Mouse (Mus musculus) hindbrain, embryonic 14.5 days (tissue): Measurements from ENCODE around the gene Adora2b. TPM values are rescaled to one million over a fixed set of nuclear protein-coding genes. Genes with fewer than 3 reads are reported as not detected.

Experiments used
- ATAC-seq: fragments of 200-750 bp; cut with Nextera tagmentation; 2 replicates; pipeline ENCODE4 v1.8.0; 2017; ENCODE audit warnings: moderate number of reproducible peaks, mild to moderate bottlenecking, moderate TSS enrichment, moderate library complexity; ENCODE audit not compliant: low FRiP score
- DNase-seq: peaks from one replicate; pipeline ENCODE4 v3.0.0-alpha.2; 2015; ENCODE audit warnings: low spot score
- H3K27ac ChIP-seq: fragments of 300-500 bp; sonication (generic); 2 replicates; pipeline ENCODE4 v1.5.1; 2014; ENCODE audit warnings: mild to moderate bottlenecking, moderate library complexity
- H3K27me3 ChIP-seq: fragments of 300-500 bp; sonication (generic); 2 replicates; pipeline ENCODE4 v1.6.1; 2014; ENCODE audit warnings: mild to moderate bottlenecking, low read length, mixed read lengths; ENCODE audit not compliant: control insufficient read depth, insufficient read depth
- H3K36me3 ChIP-seq: fragments of 300-500 bp; sonication (generic); replicated peaks from 2 replicates; pipeline ENCODE4 v1.6.1; 2014; ENCODE audit not compliant: control insufficient read depth, insufficient read depth
- H3K4me1 ChIP-seq: fragments of 300-500 bp; sonication (generic); replicated peaks from 2 replicates; pipeline ENCODE4 v1.6.1; 2014; ENCODE audit warnings: antibody characterized with exemption, low read length, mixed read lengths; ENCODE audit not compliant: control insufficient read depth, insufficient read depth
- H3K4me2 ChIP-seq: fragments of 300-500 bp; sonication (generic); replicated peaks from 2 replicates; pipeline ENCODE4 v1.6.1; 2014; ENCODE audit warnings: mild to moderate bottlenecking, moderate library complexity
- H3K4me3 ChIP-seq: fragments of 300-500 bp; sonication (generic); replicated peaks from 2 replicates; pipeline ENCODE4 v1.5.1; 2014; ENCODE audit warnings: mild to moderate bottlenecking, low read length
- H3K9ac ChIP-seq: fragments of 300-500 bp; sonication (generic); 2 replicates; pipeline ENCODE4 v1.6.1; 2014
- H3K9me3 ChIP-seq: fragments of 300-500 bp; sonication (generic); 2 replicates; pipeline ENCODE4 v1.6.1; 2016; ENCODE audit warnings: low read length; ENCODE audit not compliant: control insufficient read depth
- WGBS: fragments of 180-500 bp; shearing (Covaris S2); extraction: QIAGEN DNeasy Blood & Tissue Kit; methylation state at CpG from one replicate; pipeline ENCODE4 v1.1.7; 2014; 5-methylcytosine and 5-hydroxymethylcytosine counted together
- polyA plus RNA-seq: library from polyadenylated mRNA; unstranded; fragments of >200 nt; fragmentation: Nextera tagmentation; extraction: Ambion mirVana; gene quantifications from 2 replicates; pipeline ENCODE4 v1.2.1, GENCODE M21; 2014

Gene Adora2b
- 5.7 and 5.8 TPM in 2 replicates for polyA plus RNA-seq

- Histone ChIP-seq H3K4me2 (peak within 1 kb of the TSS; percentile 99), H3K9ac (peak within 1 kb of the TSS; percentile 64), H3K4me3 (peak within 1 kb of the TSS; percentile 66), H3K36me3 (no peaks in the 10 kb centered on the region), H3K27ac (no peak within 1 kb of the TSS), H3K4me1 (peaks cover 8% of the 10 kb centered on the region), H3K9me3 (0 out of 2 replicates have a peak, but pooled peaks cover 3% of the 10 kb centered on the region), H3K27me3 (peaks cover 25% of the 10 kb centered on the region)
- ATAC-seq = peak; percentile 87
- DNase-seq = peak; percentile 70
- whole genome bisulfite sequencing = under 1% methylated on average over 64 of the region's 69 CpGs
Measured at GRCm38 (mm10) chr11:62248401-62249244, at the start of gene Adora2b. Gene Adora2b (plus strand): TSS chr11:62248984.

- Histone ChIP-seq H3K4me3 (no peak overlapping the region), H3K27ac (no peak overlapping the region), H3K4me2 (no peak overlapping the region), H3K9ac (no peak overlapping the region), H3K4me1 (no peaks in the 10 kb centered on the region), H3K27me3 (no peaks in the 10 kb centered on the region), H3K9me3 (no peaks in the 10 kb centered on the region), H3K36me3 (no peaks in the 10 kb centered on the region)
- 86% methylated on average over 5 of the region's 5 CpGs for WGBS
- ATAC-seq = no peak
- no peak for DNase-seq
Measured at GRCm38 (mm10) chr11:62200901-62201512, 47.8 kb upstream of the Adora2b start.

GRCm38 (mm10) chr11:62202645-62203044 lies 46.1 kb upstream of the Adora2b start:
- Histone ChIP-seq H3K27me3 (no peaks in the 10 kb centered on the region), H3K9me3 (no peaks in the 10 kb centered on the region), H3K4me3 (no peak overlapping the region), H3K36me3 (no peaks in the 10 kb centered on the region), H3K27ac (no peak overlapping the region), H3K4me2 (no peak overlapping the region), H3K4me1 (no peaks in the 10 kb centered on the region), H3K9ac (no peak overlapping the region)
- DNase-seq (no peak), ATAC-seq (no peak)
- 94% methylated on average over 1 of the region's 1 CpGs for WGBS

- DNase-seq = no peak
- H3K4me1 ChIP-seq = no peaks in the 10 kb centered on the region
- no peak overlapping the region for H3K27ac ChIP-seq
- no peak overlapping the region for H3K4me3 ChIP-seq
- WGBS = 37% methylated on average over 2 of the region's 2 CpGs
- H3K9me3 ChIP-seq = no peaks in the 10 kb centered on the region
- H3K9ac ChIP-seq = no peak overlapping the region
- no peak overlapping the region for H3K4me2 ChIP-seq
- no peak for ATAC-seq
- H3K27me3 ChIP-seq = no peaks in the 10 kb centered on the region
- no peaks in the 10 kb centered on the region for H3K36me3 ChIP-seq
Measured at GRCm38 (mm10) chr11:62209111-62209510, 39.7 kb upstream of the Adora2b start.

- no peak overlapping the region for H3K27ac ChIP-seq
- H3K4me2 ChIP-seq = no peak overlapping the region
- no peak overlapping the region for H3K4me3 ChIP-seq
- no peaks in the 10 kb centered on the region for H3K27me3 ChIP-seq
- H3K9me3 ChIP-seq = no peaks in the 10 kb centered on the region
- WGBS = 76% methylated on average over 4 of the region's 4 CpGs
- no peak overlapping the region for H3K9ac ChIP-seq
- H3K4me1 ChIP-seq = no peaks in the 10 kb centered on the region
- no peaks in the 10 kb centered on the region for H3K36me3 ChIP-seq
- no peak for ATAC-seq
- DNase-seq = no peak
Measured at GRCm38 (mm10) chr11:62209891-62210290, 38.9 kb upstream of the Adora2b start.

GRCm38 (mm10) chr11:62213384-62213989 lies 35.3 kb upstream of the Adora2b start:
- no peak overlapping the region for H3K9ac ChIP-seq
- no peak overlapping the region for H3K27ac ChIP-seq
- no peaks in the 10 kb centered on the region for H3K4me1 ChIP-seq
- WGBS = 93% methylated on average over 12 of the region's 12 CpGs
- no peak for DNase-seq
- no peak for ATAC-seq
- no peaks in the 10 kb centered on the region for H3K27me3 ChIP-seq
- H3K4me3 ChIP-seq = no peak overlapping the region
- H3K4me2 ChIP-seq = no peak overlapping the region
- no peaks in the 10 kb centered on the region for H3K9me3 ChIP-seq
- no peaks in the 10 kb centered on the region for H3K36me3 ChIP-seq

- DNase-seq = no peak
- Histone ChIP-seq H3K4me1 (no peaks in the 10 kb centered on the region), H3K9me3 (no peaks in the 10 kb centered on the region), H3K27me3 (no peaks in the 10 kb centered on the region), H3K4me3 (no peak overlapping the region), H3K9ac (no peak overlapping the region), H3K36me3 (no peaks in the 10 kb centered on the region), H3K4me2 (no peak overlapping the region), H3K27ac (no peak overlapping the region)
- 59% methylated on average over 2 of the region's 2 CpGs for WGBS
- no peak for ATAC-seq
Measured at GRCm38 (mm10) chr11:62215107-62215506, 33.7 kb upstream of the Adora2b start.

- Histone ChIP-seq H3K27me3 (no peaks in the 10 kb centered on the region), H3K4me3 (no peak overlapping the region), H3K4me1 (no peaks in the 10 kb centered on the region), H3K9ac (no peak overlapping the region), H3K4me2 (no peak overlapping the region), H3K9me3 (no peaks in the 10 kb centered on the region), H3K27ac (no peak overlapping the region), H3K36me3 (no peaks in the 10 kb centered on the region)
- 61% methylated on average over 6 of the region's 6 CpGs for WGBS
- no peak for ATAC-seq
- no peak for DNase-seq
Measured at GRCm38 (mm10) chr11:62217751-62218150, 31.0 kb upstream of the Adora2b start.

- H3K4me2 ChIP-seq = no peak overlapping the region
- WGBS = 88% methylated on average over 7 of the region's 7 CpGs
- H3K9ac ChIP-seq = no peak overlapping the region
- no peak for ATAC-seq
- H3K4me3 ChIP-seq = no peak overlapping the region
- H3K4me1 ChIP-seq = no peaks in the 10 kb centered on the region
- no peaks in the 10 kb centered on the region for H3K9me3 ChIP-seq
- no peak overlapping the region for H3K27ac ChIP-seq
- no peaks in the 10 kb centered on the region for H3K27me3 ChIP-seq
- H3K36me3 ChIP-seq = no peaks in the 10 kb centered on the region
- no peak for DNase-seq
Measured at GRCm38 (mm10) chr11:62220756-62221510, 27.9 kb upstream of the Adora2b start.
